ENCODE assay signal across 11 mouse cellular contexts in the genomic region with DNA sequence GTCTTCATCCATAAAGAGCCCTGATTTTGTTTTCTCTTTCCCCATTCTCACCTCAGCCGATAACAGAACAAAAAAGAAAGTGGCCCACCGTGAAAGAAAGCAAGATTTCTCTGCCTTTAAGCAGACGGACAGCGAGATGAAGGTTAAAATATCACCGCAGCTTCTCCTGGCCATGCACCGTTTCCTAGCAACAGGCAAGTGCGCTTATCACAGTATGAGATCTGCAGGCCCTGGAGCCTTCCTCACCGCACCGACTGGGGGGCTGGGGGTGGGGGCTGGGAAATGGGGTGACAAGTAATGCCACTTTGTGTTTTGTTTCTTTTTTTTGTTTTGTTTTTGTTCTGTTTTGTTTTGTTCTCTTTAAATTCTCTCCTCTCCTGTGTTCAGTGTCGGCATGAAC.
DNase-seq lines count a peak whose midpoint lies in the region; ATAC-seq lines count a peak whose summit lies in the region.
"Had no signal": no experiment of that assay in that cellular context is flagged by ENCODE, and none has a peak within 500 bp of the region (broad histone marks: within the 10 kb centered on the region; RNA-seq: fewer than 3 reads in every experiment).

No protein-coding gene starts in this region.

- ATAC-seq in neural tube, embryonic 12.5 days (ENCODE audit: low FRiP score, low read depth), result no peak
- no peak for ATAC-seq in hindbrain, embryonic 14.5 days (ENCODE audit: low FRiP score)
- no peak for ATAC-seq in neural tube, embryonic 13.5 days (ENCODE audit: low read depth)

- 0 out of 2 replicates have a peak overlapping the region, but pooled peaks have one; percentile 3 for H3K9ac ChIP-seq in neural tube, embryonic 12.5 days
- 0 out of 2 replicates have a peak overlapping the region, but pooled peaks have one; percentile 9 for H3K9ac ChIP-seq in hindbrain, embryonic 14.5 days
- peak overlapping the region; percentile 52; the same call in 1 of the 2 replicates for H3K9ac ChIP-seq in neural tube, embryonic 13.5 days

- 38% methylated on average over 10 of the region's 10 CpGs for WGBS in heart, embryonic 10.5 days
- WGBS in neural tube, embryonic 12.5 days, result 20% methylated on average over 10 of the region's 10 CpGs
- 14% methylated on average over 10 of the region's 10 CpGs for WGBS in hindbrain, embryonic 14.5 days
- WGBS in neural tube, embryonic 13.5 days, result 14% methylated on average over 10 of the region's 10 CpGs

- H3K36me3 ChIP-seq in heart, embryonic 10.5 days, result no peaks in the 10 kb centered on the region
- 0 out of 2 replicates have a peak, but pooled peaks cover 3% of the 10 kb centered on the region for H3K36me3 ChIP-seq in neural tube, embryonic 12.5 days
- H3K36me3 ChIP-seq in hindbrain, embryonic 14.5 days (replicated peaks; ENCODE audit: control insufficient read depth, insufficient read depth), result peaks cover 4% of the 10 kb centered on the region; the same call in 1 of the 2 replicates
- H3K36me3 ChIP-seq in neural tube, embryonic 13.5 days, result no peaks in the 10 kb centered on the region

- no peaks in the 10 kb centered on the region for H3K27me3 ChIP-seq in heart, embryonic 10.5 days (ENCODE audit: insufficient read depth, poor library complexity, severe bottlenecking)
- H3K27me3 ChIP-seq in neural tube, embryonic 12.5 days (replicated peaks), result no peaks in the 10 kb centered on the region
- H3K27me3 ChIP-seq in hindbrain, embryonic 14.5 days (ENCODE audit: control insufficient read depth, insufficient read depth, low read length), result no peaks in the 10 kb centered on the region
- no peaks in the 10 kb centered on the region for H3K27me3 ChIP-seq in neural tube, embryonic 13.5 days

- no peaks in the 10 kb centered on the region for H3K9me3 ChIP-seq in heart, embryonic 10.5 days
- H3K9me3 ChIP-seq in neural tube, embryonic 12.5 days, result no peaks in the 10 kb centered on the region
- H3K9me3 ChIP-seq in hindbrain, embryonic 14.5 days (ENCODE audit: control insufficient read depth, low read length), result no peaks in the 10 kb centered on the region
- no peaks in the 10 kb centered on the region for H3K9me3 ChIP-seq in neural tube, embryonic 13.5 days

- H3K4me1 ChIP-seq in heart, embryonic 10.5 days, result peaks cover 35% of the 10 kb centered on the region
- peaks cover 15% of the 10 kb centered on the region for H3K4me1 ChIP-seq in neural tube, embryonic 12.5 days
- H3K4me1 ChIP-seq in hindbrain, embryonic 14.5 days (replicated peaks; ENCODE audit: control insufficient read depth, insufficient read depth, low read length), result peaks cover 13% of the 10 kb centered on the region
- peaks cover 20% of the 10 kb centered on the region for H3K4me1 ChIP-seq in neural tube, embryonic 13.5 days (replicated peaks)

- H3K27ac ChIP-seq in heart, embryonic 10.5 days, result peak overlapping the region; percentile 60; the same call in 1 of the 2 replicates
- H3K27ac ChIP-seq in neural tube, embryonic 12.5 days, result no peak overlapping the region
- H3K27ac ChIP-seq in hindbrain, embryonic 14.5 days, result peak overlapping the region; percentile 61
- H3K27ac ChIP-seq in neural tube, embryonic 13.5 days (replicated peaks), result peak overlapping the region; percentile 46

- DNase-seq in heart, embryonic 10.5 days (ENCODE audit: low spot score), result no peak
- DNase-seq in heart, adult 18-20 months, result no peak
- no peak for DNase-seq in neural tube, embryonic 10.5 days (ENCODE audit: extremely low spot score, low spot score)
- DNase-seq in hindbrain, embryonic 14.5 days (ENCODE audit: low spot score), result no peak
- no peak for DNase-seq in frontal cortex, postnatal 25 days (ENCODE audit: low spot score in 2 of 2)
- no peak for DNase-seq in lung, adult 18-20 months
- DNase-seq: cerebellum, postnatal 25 days; spleen, adult 18-20 months had no signal

- H3K4me2 ChIP-seq in neural tube, embryonic 12.5 days (replicated peaks), result 0 out of 2 replicates have a peak overlapping the region, but pooled peaks have one; percentile 2
- H3K4me2 ChIP-seq in hindbrain, embryonic 14.5 days (replicated peaks), result 0 out of 2 replicates have a peak overlapping the region, but pooled peaks have one; percentile 8
- H3K4me2 ChIP-seq in neural tube, embryonic 13.5 days, result 0 out of 2 replicates have a peak overlapping the region, but pooled peaks have one; percentile 4

- no peak overlapping the region for H3K4me3 ChIP-seq in heart, embryonic 10.5 days
- H3K4me3 ChIP-seq in neural tube, embryonic 12.5 days, result no peak overlapping the region
- H3K4me3 ChIP-seq in hindbrain, embryonic 14.5 days (replicated peaks; ENCODE audit: low read length), result no peak overlapping the region
- H3K4me3 ChIP-seq in neural tube, embryonic 13.5 days, result no peak overlapping the region
- H3K4me3 ChIP-seq: erythroblast, embryonic 14.5 days had no signal
